Mouse (Mus musculus): ENCODE measurements around the gene Tbx2. TPM values are rescaled to one million over a fixed set of nuclear protein-coding genes. Genes with fewer than 3 reads are reported as not detected.

The Tbx2 gene
- total and polyA plus RNA-seq, 3 experiments: 0.01 TPM; not detected in 2

GRCm38 (mm10) chr11:85888451-85888961 is 56.2 kb downstream of the Tbx2 start:
- no peak overlapping the region for H3K4me3 ChIP-seq (ENCODE audit: control insufficient read depth in 1 of 2, insufficient read depth in 1 of 2, low read depth in 2 of 2, low read length in 2 of 2)
- no peak overlapping the region for H3K27ac ChIP-seq (ENCODE audit: control insufficient read depth, low read depth, low read length)
- H3K9ac ChIP-seq (ENCODE audit: control insufficient read depth, low read depth, low read length, poor library complexity, severe bottlenecking): no peak overlapping the region
- 0 out of 4 replicates have a peak, but pooled peaks cover 0 to under 1% of the 10 kb centered on the region in 2 experiments for H3K36me3 ChIP-seq (ENCODE audit: control insufficient read depth in 1 of 2, insufficient read depth in 2 of 2, low read length in 2 of 2)
- DNase-seq (ENCODE audit: low read depth, low spot score): no peak
- H3K9me3 ChIP-seq (replicated peaks; ENCODE audit: insufficient read depth, low read length): no peaks in the 10 kb centered on the region
- TF ChIP-seq GATA1 (IDR thresholded peaks at IDR 0.05; ENCODE audit: low read depth, low read length) (no peak), SMC3 (IDR thresholded peaks at IDR 0.05; ENCODE audit: low read depth, low read length) (no peak), RCOR1 (IDR thresholded peaks at IDR 0.05; ENCODE audit: low read depth, low read length) (no peak), EP300 (IDR thresholded peaks at IDR 0.05; ENCODE audit: low read depth in 1 of 2, low read length in 2 of 2) (no peak), CHD1 (IDR thresholded peaks at IDR 0.05; ENCODE audit: low read depth, low read length) (no peak), ZKSCAN1 (IDR thresholded peaks at IDR 0.05; ENCODE audit: low read depth, low read length) (no peak), MYB (IDR thresholded peaks at IDR 0.05; ENCODE audit: low read depth, low read length) (no peak), USF2 (IDR thresholded peaks at IDR 0.05; ENCODE audit: borderline replicate concordance in 1 of 2, insufficient read depth in 1 of 2, low read depth in 1 of 2, low read length in 2 of 2) (no peak), KAT2A (conservative IDR thresholded peaks at IDR 0.05; ENCODE audit: low read depth, low read length) (no peak), NELFE (IDR thresholded peaks at IDR 0.05; ENCODE audit: low read depth, low read length) (no peak), CTCF (IDR thresholded peaks at IDR 0.05 in 2 of 3, conservative IDR thresholded peaks at IDR 0.05 in 1 of 3; ENCODE audit: control insufficient read depth in 1 of 3, insufficient read depth in 1 of 3, low read depth in 2 of 3, low read length in 3 of 3, poor library complexity in 1 of 3, severe bottlenecking in 1 of 3) (no peak), HCFC1 (IDR thresholded peaks at IDR 0.05; ENCODE audit: low read depth, low read length) (no peak), MYC (IDR thresholded peaks at IDR 0.05; ENCODE audit: low read depth, low read length) (no peak)
- H3K4me1 ChIP-seq (ENCODE audit: control insufficient read depth in 1 of 2, insufficient read depth in 2 of 2, low read length in 2 of 2): peaks cover 2 to 3% of the 10 kb centered on the region in 2 experiments; a peak in 2 of 4 replicates
- H3K27me3 ChIP-seq (ENCODE audit: control insufficient read depth in 1 of 2, insufficient read depth in 2 of 2, low read length in 2 of 2): no peaks in the 10 kb centered on the region; a peak in 1 of 4 replicates
- H3K79me2 ChIP-seq (ENCODE audit: control insufficient read depth, insufficient read depth, low read length, poor library complexity): no peaks in the 10 kb centered on the region

DNA sequence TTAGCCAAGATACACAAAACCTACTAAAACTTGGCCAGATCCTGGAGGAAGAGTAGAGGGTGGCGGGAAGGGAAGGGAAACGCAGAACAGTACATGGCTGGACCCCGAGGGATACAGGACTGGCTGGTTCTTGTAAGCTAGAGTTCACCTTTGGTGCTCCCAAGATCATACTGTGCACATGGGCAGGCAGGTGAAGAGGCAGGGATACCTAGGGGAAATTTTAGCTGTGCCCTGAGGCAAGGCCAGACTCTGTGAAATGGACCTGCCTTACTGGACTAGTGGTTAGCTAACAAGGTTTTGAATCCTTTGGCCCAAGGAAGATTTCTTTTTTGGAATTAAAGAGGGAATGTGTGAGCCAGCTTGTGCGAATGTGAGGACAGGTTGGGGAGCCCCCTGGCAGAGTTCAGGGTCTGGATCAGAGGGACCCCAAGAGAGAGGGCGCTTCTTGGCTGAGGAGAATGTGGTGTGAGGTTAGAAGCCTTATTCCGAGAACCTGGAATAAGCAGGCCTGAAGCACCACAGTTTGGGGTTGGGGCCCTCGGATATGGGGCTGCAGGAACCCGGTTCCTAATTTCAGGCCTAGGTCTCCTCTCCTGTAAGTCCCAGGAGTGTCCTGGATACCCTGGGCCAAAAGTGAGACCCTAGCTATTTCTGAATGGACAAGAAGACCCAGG is 56.8 kb downstream of the Tbx2 start:
- no peak for DNase-seq (ENCODE audit: low read depth, low spot score)
- no peak overlapping the region for H3K9ac ChIP-seq (ENCODE audit: control insufficient read depth, low read depth, low read length, poor library complexity, severe bottlenecking)
- H3K36me3 ChIP-seq (ENCODE audit: control insufficient read depth in 1 of 2, insufficient read depth in 2 of 2, low read length in 2 of 2): peaks cover 0 to 6% of the 10 kb centered on the region in 2 experiments; a peak in 1 of 4 replicates
- no peak overlapping the region for H3K27ac ChIP-seq (ENCODE audit: control insufficient read depth, low read depth, low read length)
- no peak overlapping the region for H3K4me3 ChIP-seq (ENCODE audit: control insufficient read depth in 1 of 2, insufficient read depth in 1 of 2, low read depth in 2 of 2, low read length in 2 of 2)
- no peak for TF ChIP-seq SMC3 (IDR thresholded peaks at IDR 0.05; ENCODE audit: low read depth, low read length)
- no peak for TF ChIP-seq ELF1 (IDR thresholded peaks at IDR 0.05; ENCODE audit: low read depth, low read length)
- no peak for TF ChIP-seq BHLHE40 (IDR thresholded peaks at IDR 0.05; ENCODE audit: borderline replicate concordance, low read depth, low read length)
- no peak for TF ChIP-seq KAT2A (conservative IDR thresholded peaks at IDR 0.05; ENCODE audit: low read depth, low read length)
- no peak for TF ChIP-seq POLR2A (IDR thresholded peaks at IDR 0.05; ENCODE audit: control insufficient read depth in 1 of 2, insufficient read depth in 1 of 2, low read depth in 1 of 2, low read length in 2 of 2, poor library complexity in 1 of 2)
- no peak for TF ChIP-seq CHD1 (IDR thresholded peaks at IDR 0.05; ENCODE audit: low read depth, low read length)
- no peak for TF ChIP-seq GATA1 (IDR thresholded peaks at IDR 0.05; ENCODE audit: low read depth, low read length)
- no peak for TF ChIP-seq TBP (IDR thresholded peaks at IDR 0.05; ENCODE audit: low read depth, low read length)
- no peak for TF ChIP-seq MXI1 (IDR thresholded peaks at IDR 0.05; ENCODE audit: low read depth, low read length)
- no peak for TF ChIP-seq MYB (IDR thresholded peaks at IDR 0.05; ENCODE audit: low read depth, low read length)
- no peak for TF ChIP-seq ZKSCAN1 (IDR thresholded peaks at IDR 0.05; ENCODE audit: low read depth, low read length)
- TF ChIP-seq UBTF (IDR thresholded peaks at IDR 0.05; ENCODE audit: borderline replicate concordance, insufficient read depth, low read depth, low read length): no peak
- no peak for TF ChIP-seq MEF2A (IDR thresholded peaks at IDR 0.05; ENCODE audit: extremely low read depth, insufficient replicate concordance, low read depth, low read length, poor library complexity, severe bottlenecking)
- no peak for TF ChIP-seq TCF12 (IDR thresholded peaks at IDR 0.05; ENCODE audit: low read depth, low read length)
- TF ChIP-seq MAX (IDR thresholded peaks at IDR 0.05; ENCODE audit: low read length): no peak
- TF ChIP-seq HCFC1 (IDR thresholded peaks at IDR 0.05; ENCODE audit: low read depth, low read length): no peak
- no peak for TF ChIP-seq EP300 (IDR thresholded peaks at IDR 0.05; ENCODE audit: low read depth in 1 of 2, low read length in 2 of 2)
- TF ChIP-seq MAZ (IDR thresholded peaks at IDR 0.05; ENCODE audit: low read depth, low read length): no peak
- no peak for TF ChIP-seq MYC (IDR thresholded peaks at IDR 0.05; ENCODE audit: low read depth, low read length)
- TF ChIP-seq ZC3H11A (IDR thresholded peaks at IDR 0.05; ENCODE audit: low read depth, low read length): no peak
- H3K79me2 ChIP-seq (ENCODE audit: control insufficient read depth, insufficient read depth, low read length, poor library complexity): no peaks in the 10 kb centered on the region
- peaks cover 2 to 3% of the 10 kb centered on the region in 2 experiments; a peak in 3 of 4 replicates for H3K4me1 ChIP-seq (ENCODE audit: control insufficient read depth in 1 of 2, insufficient read depth in 2 of 2, low read length in 2 of 2)
- no peaks in the 10 kb centered on the region for H3K27me3 ChIP-seq (ENCODE audit: control insufficient read depth in 1 of 2, insufficient read depth in 2 of 2, low read length in 2 of 2)
- no peaks in the 10 kb centered on the region for H3K9me3 ChIP-seq (replicated peaks; ENCODE audit: insufficient read depth, low read length)

Measured in MEL (cell line).